Comparison of ENCODE assay signal across 9 mouse cellular contexts in genomic region chr7:137312166-137312932, GRCm38 (mm10). TPM values are rescaled to one million over a fixed set of nuclear protein-coding genes. Genes with fewer than 3 reads are reported as not detected.
DNase-seq lines count a peak whose midpoint lies in the region; ATAC-seq and TF ChIP-seq lines count a peak whose summit lies in the region.
"Had no signal": no experiment of that assay in that cellular context is flagged by ENCODE, and none has a peak within 500 bp of the region (broad histone marks: within the 10 kb centered on the region; RNA-seq: fewer than 3 reads in every experiment).

No protein-coding gene starts in this region.

- no peak for TF ChIP-seq POLR2A in thymus, adult 2 months (IDR thresholded peaks at IDR 0.05; ENCODE audit: control insufficient read depth, extremely low read depth, insufficient read depth, low read length, poor library complexity)

- 0 out of 2 replicates have a peak, but pooled peaks cover 5% of the 10 kb centered on the region for H3K36me3 ChIP-seq in embryonic facial prominence, embryonic 13.5 days
- no peaks in the 10 kb centered on the region for H3K36me3 ChIP-seq in intestine, embryonic 14.5 days (ENCODE audit: control insufficient read depth, insufficient read depth, low read length)
- H3K36me3 ChIP-seq in neural tube, embryonic 11.5 days (ENCODE audit: control insufficient read depth, insufficient read depth, low read length) = no peaks in the 10 kb centered on the region
- no peaks in the 10 kb centered on the region for H3K36me3 ChIP-seq in thymus, adult 2 months (ENCODE audit: control insufficient read depth, insufficient read depth, low read length)

- peak overlapping the region; percentile 89 for H3K27ac ChIP-seq in embryonic facial prominence, embryonic 13.5 days
- no peak overlapping the region for H3K27ac ChIP-seq in intestine, embryonic 14.5 days (ENCODE audit: low read depth)
- no peak overlapping the region for H3K27ac ChIP-seq in neural tube, embryonic 11.5 days (ENCODE audit: low read depth, low read length)
- no peak overlapping the region for H3K27ac ChIP-seq in layer of hippocampus, adult 2 months
- no peak overlapping the region for H3K27ac ChIP-seq in thymus, adult 2 months (ENCODE audit: control insufficient read depth, insufficient read depth, low read length)

- peaks cover 36% of the 10 kb centered on the region for H3K4me1 ChIP-seq in embryonic facial prominence, embryonic 13.5 days
- peaks cover 17% of the 10 kb centered on the region for H3K4me1 ChIP-seq in intestine, embryonic 14.5 days (replicated peaks; ENCODE audit: control insufficient read depth, insufficient read depth, low read length)
- H3K4me1 ChIP-seq in neural tube, embryonic 11.5 days (ENCODE audit: control insufficient read depth, insufficient read depth, low read length) = peaks cover 29% of the 10 kb centered on the region
- H3K4me1 ChIP-seq in thymus, adult 2 months (replicated peaks; ENCODE audit: control insufficient read depth, insufficient read depth, low read length) = peaks cover 20% of the 10 kb centered on the region

- peaks cover 88% of the 10 kb centered on the region for H3K27me3 ChIP-seq in embryonic facial prominence, embryonic 13.5 days
- peaks cover 98% of the 10 kb centered on the region for H3K27me3 ChIP-seq in intestine, embryonic 14.5 days (replicated peaks; ENCODE audit: control insufficient read depth, insufficient read depth, low read length)
- H3K27me3 ChIP-seq in neural tube, embryonic 11.5 days (ENCODE audit: control insufficient read depth, insufficient read depth, low read length) = peaks cover 49% of the 10 kb centered on the region
- peaks cover 47% of the 10 kb centered on the region for H3K27me3 ChIP-seq in thymus, adult 2 months (ENCODE audit: control insufficient read depth, insufficient read depth, low read length)

- H3K9ac ChIP-seq in embryonic facial prominence, embryonic 13.5 days = peak overlapping the region; percentile 83
- no peak overlapping the region for H3K9ac ChIP-seq in intestine, embryonic 14.5 days (ENCODE audit: low read length)
- H3K9ac ChIP-seq in neural tube, embryonic 11.5 days (ENCODE audit: low read length) = peak overlapping the region; percentile 91

- H3K9me3 ChIP-seq in embryonic facial prominence, embryonic 13.5 days = no peaks in the 10 kb centered on the region
- H3K9me3 ChIP-seq in intestine, embryonic 14.5 days (ENCODE audit: control insufficient read depth, low read length) = no peaks in the 10 kb centered on the region
- no peaks in the 10 kb centered on the region for H3K9me3 ChIP-seq in neural tube, embryonic 11.5 days (ENCODE audit: control insufficient read depth, low read length)

- DNase-seq in kidney, adult 18-20 months = peak; percentile 11
- DNase-seq in kidney, adult 9 months = no peak
- peak; percentile 72 for DNase-seq in intestine, embryonic 14.5 days (ENCODE audit: low spot score)
- no peak for DNase-seq in neural tube, embryonic 11.5 days (ENCODE audit: low spot score)
- DNase-seq in layer of hippocampus, adult 2 months (ENCODE audit: low spot score in 2 of 2) = no peak
- DNase-seq in thymus, adult 2 months = no peak
- no peak for DNase-seq in urinary bladder, postnatal 14 days (ENCODE audit: low spot score)

- WGBS in embryonic facial prominence, embryonic 13.5 days = 3% methylated on average over 17 of the region's 17 CpGs
- 9% methylated on average over 17 of the region's 17 CpGs for WGBS in intestine, embryonic 14.5 days
- 1% methylated on average over 17 of the region's 17 CpGs for WGBS in neural tube, embryonic 11.5 days
- WGBS in thymus, adult 2 months = 11% methylated on average over 17 of the region's 17 CpGs

- H3K4me2 ChIP-seq in embryonic facial prominence, embryonic 13.5 days = peak overlapping the region; percentile 91
- H3K4me2 ChIP-seq in intestine, embryonic 14.5 days (ENCODE audit: low read length) = peak overlapping the region; percentile 94
- peak overlapping the region; percentile 91 for H3K4me2 ChIP-seq in neural tube, embryonic 11.5 days (ENCODE audit: low read depth)

- H3K4me3 ChIP-seq in embryonic facial prominence, embryonic 13.5 days = peak overlapping the region; percentile 78
- peak overlapping the region; percentile 53 for H3K4me3 ChIP-seq in intestine, embryonic 14.5 days (ENCODE audit: low read depth, low read length)
- H3K4me3 ChIP-seq in neural tube, embryonic 11.5 days (ENCODE audit: low read depth, low read length) = peak overlapping the region; percentile 87
- no peak overlapping the region for H3K4me3 ChIP-seq in layer of hippocampus, adult 2 months
- H3K4me3 ChIP-seq in thymus, adult 2 months (ENCODE audit: control insufficient read depth, insufficient read depth, low read length) = no peak overlapping the region

- no peak for TF ChIP-seq CTCF in layer of hippocampus, adult 2 months (conservative IDR thresholded peaks at IDR 0.05)
- no peak for TF ChIP-seq CTCF in thymus, adult 2 months (IDR thresholded peaks at IDR 0.05; ENCODE audit: borderline replicate concordance, control insufficient read depth, extremely low read depth, insufficient read depth, low read length, poor library complexity)

- no peak for ATAC-seq in embryonic facial prominence, embryonic 13.5 days (ENCODE audit: insufficient number of reproducible peaks, insufficient read depth, low FRiP score, low TSS enrichment, low read depth)
- ATAC-seq in intestine, embryonic 14.5 days (replicated peaks; ENCODE audit: low FRiP score, low TSS enrichment, low read depth) = no peak
- no peak for ATAC-seq in neural tube, embryonic 11.5 days (ENCODE audit: insufficient read depth, low FRiP score, low TSS enrichment)

RNA-seq across cellular contexts. Expression of gene Ebf3, which starts 1.9 kb away (rescaled TPM):
- 8.6 and 11.6 TPM in 2 replicates for polyA plus RNA-seq in embryonic facial prominence, embryonic 13.5 days (2015; fragmentation: Nextera tagmentation; extraction: Ambion mirVana)
- polyA plus RNA-seq in intestine, embryonic 14.5 days (2014; fragmentation: Nextera tagmentation; extraction: Ambion mirVana) = 1.1 and 1.4 TPM in 2 replicates
- polyA plus RNA-seq in neural tube, embryonic 11.5 days (2014; fragmentation: Nextera tagmentation; extraction: Ambion mirVana) = 12.9 and 13.0 TPM in 2 replicates
- 1 to 10 TPM in 1 of 2 experiments, under 1 TPM in 1; 0.66 to 1.3 TPM for total RNA-seq in layer of hippocampus, adult 2 months (2021)
- polyA plus RNA-seq in thymus, adult 2 months (2012; rRNA removed) = 1.7 and 2.1 TPM in 2 replicates
- total RNA-seq: common myeloid progenitor, adult 5-6 weeks had no signal

Comparison
In these comparisons a context has a peak if more than half of its experiments do, and no peak if none do; other contexts are left out.
1. DNase-seq: peak in kidney, adult 18-20 months (single experiment) and intestine, embryonic 14.5 days (single experiment); none in kidney, adult 9 months (single experiment), neural tube, embryonic 11.5 days (single experiment), layer of hippocampus, adult 2 months (0 of 2), thymus, adult 2 months (single experiment) and urinary bladder, postnatal 14 days (single experiment).
2. H3K4me3 ChIP-seq: peak in embryonic facial prominence, embryonic 13.5 days (single experiment), intestine, embryonic 14.5 days (single experiment) and neural tube, embryonic 11.5 days (single experiment); none in layer of hippocampus, adult 2 months (single experiment) and thymus, adult 2 months (single experiment).
3. Peak in every context shown above with its lines, with median percentiles within 50 percentile points of each other: H3K4me2 ChIP-seq.